Mouse (Mus musculus): ENCODE data around the gene Slc23a2. TPM values are rescaled to one million over a fixed set of nuclear protein-coding genes. Genes with fewer than 3 reads are reported as not detected.

The Slc23a2 gene
- total RNA-seq, 2 experiments from 2014 or later, result 5.5 to 9.3 TPM

DNA sequence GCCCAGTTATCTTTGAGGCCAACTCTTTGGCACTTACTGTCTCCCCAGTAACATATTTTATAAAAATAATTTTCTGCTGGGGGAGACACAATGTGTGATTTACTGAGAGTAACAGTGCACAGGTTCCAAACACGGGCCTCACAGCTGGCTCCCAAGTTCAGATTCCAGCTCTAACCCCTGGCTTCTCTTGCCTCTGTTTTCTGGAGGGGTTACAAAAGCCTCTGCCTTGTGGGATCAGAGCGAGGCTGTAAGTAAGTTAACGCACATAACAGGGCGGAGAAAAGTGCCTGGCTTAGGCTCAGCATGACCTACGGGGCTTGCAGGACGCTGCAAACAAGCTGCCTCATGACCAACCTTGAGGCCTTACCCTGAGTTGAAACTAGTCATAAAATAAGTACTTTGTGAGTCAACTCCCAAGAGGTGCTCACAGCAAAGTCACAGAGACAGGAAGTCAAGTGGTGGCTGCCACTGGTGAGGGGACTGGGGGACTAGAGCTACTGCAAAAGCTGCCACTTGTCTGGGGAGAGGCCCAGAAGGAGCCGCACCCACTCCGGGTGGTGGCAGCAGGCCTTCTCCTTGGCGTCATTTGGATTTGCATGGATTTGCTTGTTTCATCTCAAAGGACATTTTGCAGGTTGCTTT is 140.3 kb downstream of the Slc23a2 start:
- no peak for ATAC-seq (replicated peaks; ENCODE audit: low FRiP score, low TSS enrichment, poor library complexity, severe bottlenecking)

DNA sequence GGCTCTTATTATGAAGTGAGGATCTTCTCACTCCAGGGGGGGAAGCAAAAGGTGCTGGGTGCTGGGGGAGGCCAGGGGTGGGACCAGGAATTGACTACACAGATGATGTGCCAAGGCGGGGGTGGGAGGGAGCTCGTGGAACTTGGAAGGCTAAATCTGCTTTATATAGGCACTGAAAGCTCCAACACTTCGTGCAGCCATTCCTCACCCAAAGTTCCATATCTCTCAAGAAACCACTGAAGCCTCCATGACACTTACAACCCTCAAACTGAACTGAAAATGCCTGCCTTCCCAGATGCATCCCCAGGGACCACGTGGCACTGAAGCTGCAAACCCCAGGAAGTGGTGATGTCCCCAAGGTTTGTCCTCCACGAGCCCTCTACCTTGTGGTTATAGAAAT is 141.0 kb downstream of the Slc23a2 start:
- no peak for ATAC-seq (replicated peaks; ENCODE audit: low FRiP score, low TSS enrichment, poor library complexity, severe bottlenecking)

Other genes starting within 250 kb of the Slc23a2 start
- gene Prnp, start 235.2 kb downstream of the Slc23a2 start, total RNA-seq (2014; fragmentation: Nextera tagmentation), result 7.6 and 8.8 TPM in 2 replicates
- 14.2 and 14.3 TPM in 2 replicates for gene Prnp, start 235.2 kb downstream of the Slc23a2 start, total RNA-seq (2017)
- not detected in 2 replicates for gene Prn, start 235.2 kb downstream of the Slc23a2 start, total RNA-seq (2014; fragmentation: Nextera tagmentation)
- gene Prn, start 235.2 kb downstream of the Slc23a2 start, total RNA-seq (2017), result not detected in 2 replicates
- gene Prnd, start 194.2 kb downstream of the Slc23a2 start, total RNA-seq (2014; fragmentation: Nextera tagmentation), result not detected in 2 replicates
- not detected in 2 replicates for gene Prnd, start 194.2 kb downstream of the Slc23a2 start, total RNA-seq (2017)
- 4.3 and 10.8 TPM in 2 replicates for gene Rassf2, start 114.8 kb downstream of the Slc23a2 start, total RNA-seq (2014; fragmentation: Nextera tagmentation)
- 2.3 and 4.8 TPM in 2 replicates for gene Rassf2, start 114.8 kb downstream of the Slc23a2 start, total RNA-seq (2017)
- gene Tmem230, start 102.7 kb upstream of the Slc23a2 start, total RNA-seq (2014; fragmentation: Nextera tagmentation), result 29.5 and 41.7 TPM in 2 replicates
- gene Tmem230, start 102.7 kb upstream of the Slc23a2 start, total RNA-seq (2017), result 24.2 and 28.3 TPM in 2 replicates
- gene Pcna, start 108.2 kb upstream of the Slc23a2 start, total RNA-seq (2014; fragmentation: Nextera tagmentation), result 722 and 749 TPM in 2 replicates
- 719 and 736 TPM in 2 replicates for gene Pcna, start 108.2 kb upstream of the Slc23a2 start, total RNA-seq (2017)
- gene Cds2, start 118.0 kb upstream of the Slc23a2 start, total RNA-seq (2014; fragmentation: Nextera tagmentation), result 15.0 and 15.6 TPM in 2 replicates
- gene Cds2, start 118.0 kb upstream of the Slc23a2 start, total RNA-seq (2017), result 10.9 and 26.8 TPM in 2 replicates
- not detected in 2 replicates for gene Prokr2, start 240.3 kb upstream of the Slc23a2 start, total RNA-seq (2014; fragmentation: Nextera tagmentation)
- not detected in 2 replicates for gene Prokr2, start 240.3 kb upstream of the Slc23a2 start, total RNA-seq (2017)